Mouse (Mus musculus): Measurements from ENCODE around the gene Mgat4e. TPM values are rescaled to one million over a fixed set of nuclear protein-coding genes. Genes with fewer than 3 reads are reported as not detected.

Gene Mgat4e
- polyA plus RNA-seq, 1 experiment: 108 TPM

DNA sequence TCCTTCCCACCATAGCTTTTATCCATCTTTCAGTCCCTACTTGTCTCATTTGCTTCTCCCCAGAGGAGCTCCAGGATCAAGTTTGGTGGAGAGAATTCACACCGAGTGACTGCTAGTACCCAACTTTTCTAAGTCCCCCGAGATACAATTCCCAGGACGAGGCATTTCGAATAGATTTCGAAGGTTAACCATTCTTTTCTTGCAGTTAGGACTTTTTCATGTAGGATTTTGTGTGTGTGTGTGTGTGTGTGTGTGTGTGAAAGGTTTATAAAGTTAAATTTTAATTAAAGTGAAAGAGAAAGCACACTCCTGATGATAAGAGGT lies 54.3 kb downstream of the Mgat4e start:
- no peaks in the 10 kb centered on the region for H3K36me3 ChIP-seq (ENCODE audit: control insufficient read depth, insufficient read depth, low read length)
- H3K27ac ChIP-seq (ENCODE audit: control insufficient read depth, insufficient read depth, low read depth, low read length): peak overlapping the region; percentile 96

GRCm38 (mm10) chr1:134494428-134495215 lies 54.9 kb downstream of the Mgat4e start, which contains the start of gene Rabif:
TSS of gene Rabif (plus strand) at chr1:134494648.
- Histone ChIP-seq H3K4me3 (ENCODE audit: control insufficient read depth, low read depth, low read length) (peak within 1 kb of the TSS; percentile 98), H3K36me3 (ENCODE audit: control insufficient read depth, insufficient read depth, low read length) (no peaks in the 10 kb centered on the region), H3K4me1 (ENCODE audit: control insufficient read depth, insufficient read depth, low read length) (no peaks in the 10 kb centered on the region), H3K27ac (ENCODE audit: control insufficient read depth, insufficient read depth, low read depth, low read length) (peak within 1 kb of the TSS; percentile 96), H3K27me3 (ENCODE audit: control insufficient read depth, insufficient read depth, low read length) (no peaks in the 10 kb centered on the region)
- no peak; the same call in 1 of the 2 replicates for TF ChIP-seq CTCF (IDR thresholded peaks at IDR 0.05; ENCODE audit: control insufficient read depth, insufficient read depth, insufficient replicate concordance, low read depth, low read length)
- peak; percentile 97 for TF ChIP-seq POLR2A (IDR thresholded peaks at IDR 0.05; ENCODE audit: control insufficient read depth, low read depth, low read length)

More for the DNA sequence above, 54.3 kb downstream of the Mgat4e start:
- H3K4me3 ChIP-seq (ENCODE audit: control insufficient read depth, low read depth, low read length): peak overlapping the region; percentile 98
- H3K4me1 ChIP-seq (ENCODE audit: control insufficient read depth, insufficient read depth, low read length): no peaks in the 10 kb centered on the region
- TF ChIP-seq POLR2A (IDR thresholded peaks at IDR 0.05; ENCODE audit: control insufficient read depth, low read depth, low read length): no peak
- no peak for TF ChIP-seq CTCF (IDR thresholded peaks at IDR 0.05; ENCODE audit: control insufficient read depth, insufficient read depth, insufficient replicate concordance, low read depth, low read length)
- no peaks in the 10 kb centered on the region for H3K27me3 ChIP-seq (ENCODE audit: control insufficient read depth, insufficient read depth, low read length)

DNA sequence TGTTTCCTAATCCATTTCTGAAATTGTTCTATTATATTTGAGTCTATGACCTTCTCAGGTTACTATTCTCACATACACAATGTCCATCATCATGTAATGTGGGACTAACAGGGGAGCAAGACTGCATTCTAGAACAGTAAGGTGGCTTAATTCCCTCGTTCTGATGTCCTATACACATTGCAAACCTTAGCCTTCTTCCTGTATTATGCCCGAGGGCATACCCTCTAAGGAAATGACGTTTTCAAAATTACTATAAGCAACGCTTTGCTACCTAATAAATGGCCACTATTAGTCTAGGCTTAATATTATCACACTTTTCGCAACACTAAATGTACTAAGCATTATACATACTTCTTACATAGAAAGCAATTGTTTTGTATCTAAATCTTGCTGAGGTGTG lies 55.5 kb downstream of the Mgat4e start:
- H3K27ac ChIP-seq (ENCODE audit: control insufficient read depth, insufficient read depth, low read depth, low read length): peak overlapping the region; percentile 8

GRCm38 (mm10) chr1:134493496-134493895 lies 56.0 kb downstream of the Mgat4e start:
- TF ChIP-seq CTCF (IDR thresholded peaks at IDR 0.05; ENCODE audit: control insufficient read depth, insufficient read depth, insufficient replicate concordance, low read depth, low read length) (no peak), POLR2A (IDR thresholded peaks at IDR 0.05; ENCODE audit: control insufficient read depth, low read depth, low read length) (no peak)
- no peak overlapping the region for H3K27ac ChIP-seq (ENCODE audit: control insufficient read depth, insufficient read depth, low read depth, low read length)
- no peaks in the 10 kb centered on the region for H3K36me3 ChIP-seq (ENCODE audit: control insufficient read depth, insufficient read depth, low read length)
- H3K4me3 ChIP-seq (ENCODE audit: control insufficient read depth, low read depth, low read length): no peak overlapping the region
- no peaks in the 10 kb centered on the region for H3K27me3 ChIP-seq (ENCODE audit: control insufficient read depth, insufficient read depth, low read length)
- H3K4me1 ChIP-seq (ENCODE audit: control insufficient read depth, insufficient read depth, low read length): no peaks in the 10 kb centered on the region

More for the DNA sequence above, 55.5 kb downstream of the Mgat4e start:
- peak overlapping the region; percentile 98; the same call in 1 of the 2 replicates for H3K4me3 ChIP-seq (ENCODE audit: control insufficient read depth, low read depth, low read length)
- no peaks in the 10 kb centered on the region for H3K4me1 ChIP-seq (ENCODE audit: control insufficient read depth, insufficient read depth, low read length)
- TF ChIP-seq CTCF (IDR thresholded peaks at IDR 0.05; ENCODE audit: control insufficient read depth, insufficient read depth, insufficient replicate concordance, low read depth, low read length): no peak
- TF ChIP-seq POLR2A (IDR thresholded peaks at IDR 0.05; ENCODE audit: control insufficient read depth, low read depth, low read length): no peak
- H3K27me3 ChIP-seq (ENCODE audit: control insufficient read depth, insufficient read depth, low read length): no peaks in the 10 kb centered on the region
- H3K36me3 ChIP-seq (ENCODE audit: control insufficient read depth, insufficient read depth, low read length): no peaks in the 10 kb centered on the region

GRCm38 (mm10) chr1:134492276-134492675 lies 57.2 kb downstream of the Mgat4e start:
- peak overlapping the region; percentile 17; the same call in 1 of the 2 replicates for H3K4me3 ChIP-seq (ENCODE audit: control insufficient read depth, low read depth, low read length)
- TF ChIP-seq CTCF (IDR thresholded peaks at IDR 0.05; ENCODE audit: control insufficient read depth, insufficient read depth, insufficient replicate concordance, low read depth, low read length) (no peak), POLR2A (IDR thresholded peaks at IDR 0.05; ENCODE audit: control insufficient read depth, low read depth, low read length) (no peak)
- no peaks in the 10 kb centered on the region for H3K27me3 ChIP-seq (ENCODE audit: control insufficient read depth, insufficient read depth, low read length)
- H3K4me1 ChIP-seq (ENCODE audit: control insufficient read depth, insufficient read depth, low read length): no peaks in the 10 kb centered on the region
- no peak overlapping the region for H3K27ac ChIP-seq (ENCODE audit: control insufficient read depth, insufficient read depth, low read depth, low read length)
- H3K36me3 ChIP-seq (ENCODE audit: control insufficient read depth, insufficient read depth, low read length): no peaks in the 10 kb centered on the region; the same call in 1 of the 2 replicates

Other genes with a start within 250 kb of the Mgat4e start
- 5.1 and 5.7 TPM in 2 replicates for gene Ppfia4, start 216.8 kb downstream of the Mgat4e start, polyA plus RNA-seq (2012; rRNA removed)
- gene Tmem183a, start 187.7 kb downstream of the Mgat4e start, polyA plus RNA-seq (2012; rRNA removed): 116 and 127 TPM in 2 replicates
- 48.3 and 57.0 TPM in 2 replicates for gene 4933406M09Rik, start 163.7 kb downstream of the Mgat4e start, polyA plus RNA-seq (2012; rRNA removed)
- 30.4 and 40.5 TPM in 2 replicates for gene Cyb5r1, start 144.1 kb downstream of the Mgat4e start, polyA plus RNA-seq (2012; rRNA removed)
- gene Adipor1, start 134.3 kb downstream of the Mgat4e start, polyA plus RNA-seq (2012; rRNA removed): 79.6 and 87.4 TPM in 2 replicates
- 28.9 and 30.3 TPM in 2 replicates for gene Klhl12, start 94.2 kb downstream of the Mgat4e start, polyA plus RNA-seq (2012; rRNA removed)
- gene Rabif, start 55.0 kb downstream of the Mgat4e start, polyA plus RNA-seq (2012; rRNA removed): 12.6 and 14.4 TPM in 2 replicates
- gene Kdm5b, start 10.5 kb upstream of the Mgat4e start, polyA plus RNA-seq (2012; rRNA removed): 42.2 and 43.6 TPM in 2 replicates
- 0.14 and 0.22 TPM in 2 replicates for gene Syt2, start 97.0 kb upstream of the Mgat4e start, polyA plus RNA-seq (2012; rRNA removed)

Measured in testis, adult 2 months (tissue).